Mouse (Mus musculus) mouse trophoblast stem cell (cell line): ENCODE measurements around the gene Ehf.

ENCODE experiments used
- in situ Hi-C, 2 experiments: fragments of 300-500 bp; cut with MseI, MboI; formaldehyde crosslinking; loops; 2 replicates in 1 of 2; 3 replicates in 1 of 2; pipeline ENCODE4 v1.15.1; 2025

The Ehf gene

DNA sequence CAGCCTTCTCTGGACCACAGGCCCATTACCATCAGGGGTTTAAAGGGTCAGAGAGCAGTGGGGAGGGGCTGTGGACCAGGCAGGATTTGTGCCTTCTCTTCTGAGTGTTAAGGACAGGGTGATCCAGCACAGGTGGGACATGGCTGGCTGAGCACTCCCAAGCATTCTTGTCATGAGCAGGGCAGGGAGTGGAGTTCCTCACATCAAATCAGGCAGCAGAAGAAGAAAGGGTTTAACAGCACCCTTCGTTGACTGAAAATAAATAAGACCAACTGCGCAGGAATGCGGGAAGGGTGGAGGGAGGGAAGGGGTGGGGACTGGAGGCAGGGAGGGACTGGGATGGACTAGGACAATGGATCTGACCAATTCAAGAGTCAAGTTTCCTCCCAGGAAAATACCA is 8.6 kb downstream of the Ehf start:
- in situ Hi-C loops = no loop called here

- in situ Hi-C loops = no loop called here
Measured at GRCm38 (mm10) chr2:103293751-103294150, 9.3 kb downstream of the Ehf start.

GRCm38 (mm10) chr2:103293214-103293613 is 9.9 kb downstream of the Ehf start:
- in situ Hi-C loops = no loop called here

DNA sequence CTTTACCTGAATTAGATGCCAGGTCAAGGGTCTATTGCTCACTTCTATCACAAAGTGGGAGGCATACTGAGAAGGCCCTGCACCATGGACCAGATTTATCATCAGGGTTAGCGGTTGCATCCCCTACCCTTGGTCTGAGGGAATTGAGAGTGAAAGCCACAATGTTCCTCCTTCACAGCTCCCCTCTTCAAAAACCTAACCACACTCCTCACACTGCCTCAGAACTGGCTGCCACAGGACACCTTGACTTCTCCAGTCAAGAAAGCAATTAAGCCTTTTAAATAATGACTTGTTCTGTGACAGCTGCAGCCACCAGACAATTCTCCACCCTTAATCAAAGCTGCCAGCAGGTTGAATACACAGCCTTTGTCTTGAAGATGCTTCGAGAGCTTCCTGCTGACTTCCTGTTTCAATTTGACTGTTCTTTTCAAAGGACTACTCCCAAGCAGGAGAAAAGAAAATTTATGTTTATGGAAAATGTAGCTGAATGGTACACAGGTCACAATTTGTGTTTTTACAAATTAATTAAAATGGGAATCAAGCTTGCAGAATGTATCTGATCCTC is 12.3 kb downstream of the Ehf start:
- in situ Hi-C loops = no loop called here

- in situ Hi-C loops = no loop called here
Measured at GRCm38 (mm10) chr2:103290167-103290566, 12.9 kb downstream of the Ehf start.

DNA sequence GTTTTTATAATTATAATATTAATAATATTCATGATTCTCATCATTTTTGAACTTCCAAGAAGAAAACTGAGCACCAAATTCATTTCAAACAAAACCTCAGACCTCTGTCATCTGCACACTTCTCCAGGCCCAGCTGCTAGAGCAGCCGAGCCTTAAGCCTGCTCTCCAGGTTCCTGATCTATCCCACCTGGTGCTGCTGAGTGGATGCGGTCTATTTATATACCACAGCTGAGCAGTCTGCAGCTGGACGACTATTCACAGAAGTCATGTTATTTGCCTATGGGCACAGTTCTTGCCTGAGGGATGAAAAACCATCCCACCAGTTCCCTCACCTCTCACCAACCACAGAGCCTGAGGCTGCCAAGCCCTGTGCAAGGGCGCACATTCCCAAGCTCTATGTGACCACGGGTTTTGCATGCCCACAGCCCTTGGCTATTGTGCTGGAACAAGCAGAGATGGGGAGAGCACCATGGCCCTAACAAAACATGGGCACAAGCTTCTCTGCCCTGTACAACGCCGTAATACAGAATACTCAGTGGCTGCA is 13.6 kb downstream of the Ehf start:
- in situ Hi-C loops = no loop called here

DNA sequence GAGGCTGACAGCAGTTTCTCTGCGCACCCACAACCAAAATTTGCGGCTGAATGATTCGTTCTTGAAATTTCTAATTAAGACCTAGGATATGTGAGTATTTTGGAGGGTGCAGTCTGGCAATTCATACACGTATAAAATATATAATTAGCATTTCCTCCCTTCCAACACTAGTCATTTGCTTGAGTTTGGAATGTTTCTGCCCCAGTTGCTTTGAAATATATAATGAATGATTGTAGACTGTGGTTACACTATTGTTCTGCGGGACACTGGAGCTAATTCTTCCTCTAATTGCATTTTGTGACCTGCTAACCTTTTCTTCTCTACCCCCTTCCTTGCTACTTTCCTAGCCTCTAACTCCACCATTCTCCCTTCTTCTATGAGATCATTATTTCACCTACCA is 15.4 kb downstream of the Ehf start:
- in situ Hi-C loops = no loop called here

DNA sequence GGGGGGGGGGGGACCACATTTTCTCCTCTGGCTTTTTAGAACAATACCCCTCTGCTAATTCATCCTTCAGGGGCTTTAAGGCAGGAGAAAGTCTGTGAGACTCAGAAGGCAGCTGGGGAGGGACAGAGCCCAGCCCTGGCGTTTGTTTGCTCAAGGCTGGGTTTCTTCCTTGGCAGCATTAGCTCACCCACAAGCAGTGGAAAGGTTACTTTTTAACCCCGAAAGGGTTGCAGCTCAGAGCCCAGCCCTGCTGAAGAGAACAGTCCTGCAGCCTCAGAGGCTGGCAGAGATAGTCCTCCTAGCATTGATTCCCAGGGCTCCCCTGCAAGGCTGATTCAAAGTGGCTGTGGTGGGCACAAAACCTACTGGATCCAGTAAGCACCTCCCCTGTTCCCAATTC is 17.5 kb downstream of the Ehf start:
- in situ Hi-C loops = no loop called here

GRCm38 (mm10) chr2:103283730-103284129 is 19.3 kb downstream of the Ehf start:
- in situ Hi-C loops = no loop called here

GRCm38 (mm10) chr2:103282184-103282750 is 20.8 kb downstream of the Ehf start:
- in situ Hi-C loops = no loop called here

- in situ Hi-C loops = no loop called here
Measured at GRCm38 (mm10) chr2:103279927-103280326, 23.2 kb downstream of the Ehf start.

- in situ Hi-C loops = no loop called here
Measured at GRCm38 (mm10) chr2:103278476-103278875, 24.6 kb downstream of the Ehf start.

- in situ Hi-C loops = no loop called here
Measured at GRCm38 (mm10) chr2:103277794-103278193, 25.3 kb downstream of the Ehf start.

DNA sequence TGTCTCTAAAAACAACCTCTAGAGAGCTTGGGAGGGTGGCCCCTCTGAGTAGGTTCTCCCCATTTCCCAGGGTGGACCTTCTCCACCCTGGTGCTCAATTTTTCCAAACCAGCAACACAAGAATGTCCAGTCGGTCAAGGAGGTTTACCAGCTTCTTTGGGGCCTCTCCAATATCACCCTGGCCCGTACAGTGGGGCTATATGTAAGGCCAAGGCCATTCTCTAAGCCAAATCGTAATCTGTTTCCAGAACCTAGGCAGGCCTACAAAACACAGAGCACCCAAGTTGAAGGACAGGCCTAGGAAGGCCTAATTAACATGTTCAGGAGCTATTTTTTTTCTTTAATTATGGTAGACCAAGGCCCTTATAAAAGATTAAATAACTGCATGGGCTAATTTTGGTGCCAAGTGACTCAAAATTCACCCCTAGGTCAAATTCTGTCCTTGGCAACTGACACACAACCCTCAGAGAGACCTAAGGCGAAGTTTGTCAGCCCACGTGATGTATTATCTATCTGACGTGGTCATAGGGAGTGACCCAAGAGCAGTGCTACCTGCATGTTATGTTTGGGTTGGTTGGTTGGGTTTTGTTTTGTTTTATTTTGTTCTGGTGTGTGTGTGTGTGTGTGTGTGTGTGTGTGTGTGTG is 27.6 kb downstream of the Ehf start:
- in situ Hi-C loops = no loop called here

GRCm38 (mm10) chr2:103274803-103275202 is 28.3 kb downstream of the Ehf start:
- in situ Hi-C loops = no loop called here

DNA sequence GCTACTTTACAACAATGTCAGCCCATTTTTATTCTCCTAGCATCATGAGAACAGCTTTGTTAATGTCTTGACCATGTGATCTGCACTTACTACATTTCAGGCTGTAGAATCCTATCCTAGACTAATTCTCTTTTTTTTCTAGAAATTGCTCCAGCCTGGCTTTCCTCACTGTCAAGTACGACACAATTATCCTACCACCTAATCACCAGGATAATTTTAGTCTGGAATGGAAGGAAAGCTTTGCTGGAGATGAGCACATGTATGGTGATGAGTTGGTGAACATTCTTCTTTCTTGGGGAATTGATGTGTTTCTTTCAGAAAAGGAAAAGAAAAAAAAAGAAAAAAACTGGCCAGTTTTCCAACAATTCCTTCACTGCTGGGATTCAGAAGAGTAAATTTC is 28.8 kb downstream of the Ehf start:
- in situ Hi-C loops = no loop called here

DNA sequence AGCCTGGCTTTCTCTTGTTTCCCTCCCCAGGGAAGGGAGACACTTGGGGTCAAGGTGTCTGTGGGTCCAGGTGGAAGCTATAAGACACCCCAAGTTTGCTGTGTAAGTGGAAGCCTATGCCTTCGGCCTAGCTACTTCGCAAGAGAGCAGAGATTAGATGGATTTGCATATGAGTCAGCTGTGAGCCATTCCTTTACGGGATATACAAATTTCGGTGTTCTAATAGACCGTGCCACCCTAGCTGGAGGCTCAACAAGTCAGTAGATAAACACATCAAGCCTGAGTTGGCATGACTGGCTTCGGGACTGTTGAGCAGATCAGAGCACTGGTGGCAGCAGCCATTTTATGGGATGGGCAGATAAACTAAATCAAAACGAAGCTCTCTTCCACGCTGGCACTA is 31.6 kb downstream of the Ehf start:
- in situ Hi-C loops = no loop called here

- in situ Hi-C loops = no loop called here
Measured at GRCm38 (mm10) chr2:103270556-103271160, 32.4 kb downstream of the Ehf start.

DNA sequence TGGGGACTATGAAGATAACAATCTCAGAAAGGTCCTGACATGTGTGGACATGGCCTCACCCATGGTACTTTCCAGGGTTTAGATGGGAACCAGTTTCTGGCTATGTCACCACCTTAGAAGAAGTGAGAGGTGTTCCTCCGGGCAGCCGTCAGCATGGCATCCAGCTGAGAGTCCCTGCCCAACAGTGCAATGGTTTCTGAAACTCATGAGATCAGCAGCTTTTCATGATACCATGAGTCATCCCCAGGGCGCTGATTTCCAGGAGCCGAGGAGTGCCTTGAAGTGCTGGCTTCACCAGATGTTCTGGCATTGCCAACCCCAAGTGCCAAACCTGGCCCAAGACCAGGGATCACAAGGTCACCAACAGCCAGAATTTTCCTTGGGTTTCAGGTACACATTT is 64.0 kb downstream of the Ehf start:
- in situ Hi-C loops = no loop called here

- in situ Hi-C loops = no loop called here
Measured at GRCm38 (mm10) chr2:103226781-103227180, 76.3 kb downstream of the Ehf start.

DNA sequence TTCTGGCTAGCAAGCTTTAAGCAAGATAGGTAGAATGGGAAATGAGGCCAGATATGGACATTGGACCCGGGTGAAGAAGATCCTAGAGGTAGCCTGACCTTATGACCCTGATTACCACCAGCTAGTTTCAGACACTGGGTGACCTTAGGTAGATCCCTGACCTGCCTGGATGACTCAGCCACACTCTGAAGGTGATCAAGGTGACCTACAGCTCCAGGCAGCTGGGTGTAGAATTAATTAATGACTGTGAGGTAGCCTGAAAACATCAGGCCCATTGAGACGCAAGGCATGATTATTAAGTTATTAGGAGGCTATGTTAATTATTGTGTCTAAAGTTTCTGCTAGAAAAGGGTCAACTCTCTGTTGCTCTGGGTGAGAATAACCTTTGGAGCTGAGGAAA is 82.2 kb downstream of the Ehf start:
- in situ Hi-C loops = no loop called here

DNA sequence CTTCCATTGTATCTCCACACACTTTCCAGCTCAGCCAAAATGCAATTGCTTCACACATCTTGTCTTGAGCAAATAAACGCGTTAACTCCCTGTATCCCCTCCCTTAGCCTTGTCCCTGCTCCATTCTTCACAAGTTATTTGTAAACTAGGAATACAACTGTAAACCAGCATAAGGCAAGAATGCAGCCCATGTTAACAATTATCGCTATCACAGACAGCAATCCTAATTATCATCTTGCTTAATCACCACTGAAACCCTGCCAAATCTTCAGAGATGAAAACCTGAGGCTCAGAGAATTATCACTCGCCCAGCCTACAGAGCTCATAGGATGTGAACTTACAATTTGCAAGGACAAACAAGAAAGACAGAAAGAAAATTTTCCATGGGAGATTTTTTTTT is 84.8 kb downstream of the Ehf start:
- in situ Hi-C loops = no loop called here

- in situ Hi-C loops = no loop called here
Measured at GRCm38 (mm10) chr2:103215801-103216200, 87.3 kb downstream of the Ehf start.
